Comparison of ENCODE assay signal across 26 mouse cellular contexts in the genomic region with DNA sequence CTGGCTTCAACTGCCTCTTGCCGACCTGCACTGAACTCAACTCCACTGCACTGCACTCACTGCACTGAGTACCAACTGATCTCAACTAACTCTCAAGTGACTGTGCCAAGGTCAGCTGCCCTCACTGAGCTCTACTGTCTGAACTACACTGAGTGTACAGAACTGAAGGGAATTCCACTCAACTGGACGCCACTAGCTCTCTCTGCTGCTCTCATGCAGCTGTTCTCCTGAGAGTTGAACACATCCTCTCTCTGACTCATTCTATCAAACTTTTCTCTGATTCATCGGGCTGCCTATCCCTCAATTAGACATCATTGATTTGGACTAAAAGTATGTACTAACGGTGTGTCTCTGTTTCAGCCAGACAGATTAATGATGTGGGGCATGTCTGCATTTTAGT. TPM values are rescaled to one million over a fixed set of nuclear protein-coding genes. Genes with fewer than 3 reads are reported as not detected.
DNase-seq lines count a peak whose midpoint lies in the region; ATAC-seq and TF ChIP-seq lines count a peak whose summit lies in the region.
"Had no signal": no experiment of that assay in that cellular context is flagged by ENCODE, and none has a peak within 500 bp of the region (broad histone marks: within the 10 kb centered on the region; RNA-seq: fewer than 3 reads in every experiment).

No protein-coding gene starts in this region.

- H3K4me3 ChIP-seq in myocyte = no peak overlapping the region
- no peak overlapping the region for H3K4me3 ChIP-seq in forebrain, embryonic 10.5 days
- no peak overlapping the region for H3K4me3 ChIP-seq in intestine, postnatal 0 days (ENCODE audit: low read depth, low read length)
- no peak overlapping the region for H3K4me3 ChIP-seq in hindbrain, embryonic 14.5 days (replicated peaks; ENCODE audit: low read length)
- H3K4me3 ChIP-seq: embryonic facial prominence, embryonic 13.5 days; embryonic facial prominence, embryonic 15.5 days; forebrain, embryonic 12.5 days had no signal

- TF ChIP-seq CTCF in Patski (IDR thresholded peaks at IDR 0.05) = no peak
- TF ChIP-seq CTCF in intestine, postnatal 0 days (IDR thresholded peaks at IDR 0.05; ENCODE audit: low read depth) = no peak

- H3K79me2 ChIP-seq in myocyte (ENCODE audit: control insufficient read depth, insufficient read depth) = no peaks in the 10 kb centered on the region

- in situ Hi-C loops in Patski (cut with MboI; ENCODE audit: low pct_unique_long_range_greater_than_20kb) = loop anchor here (25.0 kb wide), 1 partner anchor 1166 kb away; a partner anchor contains a TSS

- no peaks in the 10 kb centered on the region for H3K9me3 ChIP-seq in forebrain, embryonic 10.5 days
- H3K9me3 ChIP-seq in intestine, postnatal 0 days (ENCODE audit: control insufficient read depth) = no peaks in the 10 kb centered on the region
- H3K9me3 ChIP-seq in hindbrain, embryonic 14.5 days (ENCODE audit: control insufficient read depth, low read length) = no peaks in the 10 kb centered on the region
- H3K9me3 ChIP-seq: embryonic facial prominence, embryonic 13.5 days; embryonic facial prominence, embryonic 15.5 days; forebrain, embryonic 12.5 days; G1E had no signal

- H3K36me3 ChIP-seq in myocyte (ENCODE audit: control insufficient read depth, insufficient read depth) = no peaks in the 10 kb centered on the region
- H3K36me3 ChIP-seq in forebrain, embryonic 10.5 days (replicated peaks) = no peaks in the 10 kb centered on the region
- no peaks in the 10 kb centered on the region for H3K36me3 ChIP-seq in intestine, postnatal 0 days (ENCODE audit: control insufficient read depth, insufficient read depth)
- H3K36me3 ChIP-seq in hindbrain, embryonic 14.5 days (replicated peaks; ENCODE audit: control insufficient read depth, insufficient read depth) = no peaks in the 10 kb centered on the region
- H3K36me3 ChIP-seq: embryonic facial prominence, embryonic 13.5 days; embryonic facial prominence, embryonic 15.5 days; forebrain, embryonic 12.5 days; G1E had no signal

- H3K27ac ChIP-seq in forebrain, embryonic 10.5 days = no peak overlapping the region
- no peak overlapping the region for H3K27ac ChIP-seq in intestine, postnatal 0 days (ENCODE audit: low read depth, low read length)
- H3K27ac ChIP-seq in hindbrain, embryonic 14.5 days = no peak overlapping the region
- H3K27ac ChIP-seq: embryonic facial prominence, embryonic 13.5 days; embryonic facial prominence, embryonic 15.5 days; forebrain, embryonic 12.5 days had no signal

- H3K9ac ChIP-seq in intestine, postnatal 0 days (ENCODE audit: low read depth, low read length) = no peak overlapping the region
- no peak overlapping the region for H3K9ac ChIP-seq in hindbrain, embryonic 14.5 days
- H3K9ac ChIP-seq: embryonic facial prominence, embryonic 13.5 days; embryonic facial prominence, embryonic 15.5 days; forebrain, embryonic 12.5 days had no signal

- DNase-seq in 3T3-L1 (ENCODE audit: low read depth, low spot score) (peak; percentile 60), Patski (ENCODE audit: low read depth, low spot score) (no peak)
- DNase-seq in Muller cell, postnatal 12 days (ENCODE audit: inconsistent ontology term) = peak; percentile 78
- DNase-seq in forebrain, embryonic 10.5 days (ENCODE audit: extremely low spot score, low spot score) = no peak
- no peak for DNase-seq in hindbrain, embryonic 14.5 days (ENCODE audit: low spot score)
- DNase-seq: adrenal gland, adult 2 months; adrenal gland, postnatal 10 days; adrenal gland, postnatal 25 days; cerebellum, adult 11 months; cerebellum, adult 18-20 months; cerebellum, adult 8-10 months; cerebellum, adult 9-11 months; cerebellum, postnatal 14 days; cerebellum, postnatal 36 days; embryo, embryonic 11 days had no signal

- peaks cover 19% of the 10 kb centered on the region for H3K27me3 ChIP-seq in Patski
- H3K27me3 ChIP-seq in myocyte (ENCODE audit: control insufficient read depth, insufficient read depth, insufficient read length) = no peaks in the 10 kb centered on the region
- no peaks in the 10 kb centered on the region for H3K27me3 ChIP-seq in forebrain, embryonic 10.5 days (ENCODE audit: poor library complexity, severe bottlenecking)
- no peaks in the 10 kb centered on the region for H3K27me3 ChIP-seq in intestine, postnatal 0 days (replicated peaks; ENCODE audit: control insufficient read depth, insufficient read depth, low read length)
- H3K27me3 ChIP-seq in hindbrain, embryonic 14.5 days (ENCODE audit: control insufficient read depth, insufficient read depth, low read length) = no peaks in the 10 kb centered on the region
- H3K27me3 ChIP-seq: CH12.LX; embryonic facial prominence, embryonic 13.5 days; embryonic facial prominence, embryonic 15.5 days; forebrain, embryonic 12.5 days had no signal

- no peak for TF ChIP-seq POLR2A in myocyte (IDR thresholded peaks at IDR 0.05; ENCODE audit: insufficient read length, low read depth)

- H3ac ChIP-seq in myocyte (ENCODE audit: control insufficient read depth, insufficient read length) = no peak overlapping the region

- no peaks in the 10 kb centered on the region for H3K4me1 ChIP-seq in forebrain, embryonic 10.5 days
- H3K4me1 ChIP-seq in intestine, postnatal 0 days (replicated peaks; ENCODE audit: control insufficient read depth, insufficient read depth, low read length) = no peaks in the 10 kb centered on the region
- H3K4me1 ChIP-seq in hindbrain, embryonic 14.5 days (replicated peaks; ENCODE audit: control insufficient read depth, insufficient read depth, low read length) = no peaks in the 10 kb centered on the region
- H3K4me1 ChIP-seq: embryonic facial prominence, embryonic 13.5 days; embryonic facial prominence, embryonic 15.5 days; forebrain, embryonic 12.5 days had no signal

- WGBS in forebrain, embryonic 10.5 days = 90% methylated on average over 4 of the region's 4 CpGs
- 85% methylated on average over 4 of the region's 4 CpGs for WGBS in intestine, postnatal 0 days
- 87% methylated on average over 4 of the region's 4 CpGs for WGBS in hindbrain, embryonic 14.5 days

- POLR2A ChIA-PET in Patski (lab: Charles Lee) = no interaction called here

- CTCF ChIA-PET in Patski (lab: Charles Lee) = interaction anchor here (0.9 kb wide), 1 partner anchor 13 kb away, joined by 3 read pairs; no protein-coding TSS in a partner anchor

- ATAC-seq in Patski = peak; percentile 51
- no peak for ATAC-seq in intestine, postnatal 0 days
- ATAC-seq in hindbrain, embryonic 14.5 days (ENCODE audit: low FRiP score) = no peak
- ATAC-seq: CD4-positive, CD25-positive, alpha-beta regulatory T cell, adult 4 months; forebrain, embryonic 14.5 days; forebrain, embryonic 16.5 days had no signal

- peak overlapping the region; percentile 33 for H3K4me2 ChIP-seq in myocyte (ENCODE audit: low read depth)
- H3K4me2 ChIP-seq in intestine, postnatal 0 days (replicated peaks; ENCODE audit: low read depth) = no peak overlapping the region
- no peak overlapping the region for H3K4me2 ChIP-seq in hindbrain, embryonic 14.5 days (replicated peaks)
- H3K4me2 ChIP-seq: embryonic facial prominence, embryonic 13.5 days; embryonic facial prominence, embryonic 15.5 days; forebrain, embryonic 12.5 days had no signal

TF ChIP-seq in myocyte, 11 proteins besides CTCF, POLR2A, EP300 and RAD21:
- no peak for TF ChIP-seq USF1 (IDR thresholded peaks at IDR 0.05; ENCODE audit: low read depth)
- TF ChIP-seq MYOD1 (IDR thresholded peaks at IDR 0.05; ENCODE audit: control insufficient read depth in 1 of 3, insufficient read length in 2 of 3, low read depth in 2 of 3) = peak in 2 of 3 experiments; percentile 68 to 78
TF ChIP-seq in myocyte: peak in this region for 1.

RNA-seq across cellular contexts. Expression of a gene that starts 15.3 kb away (rescaled TPM):
- polyA plus RNA-seq in Patski (2021) = 23.8 TPM
- polyA plus RNA-seq in myocyte (2012; fragmentation: generic; extraction: Trizol) = 4.7 TPM
- 15.5 and 16.4 TPM in 2 replicates for polyA plus RNA-seq in forebrain, embryonic 10.5 days (2016; fragmentation: Nextera tagmentation; extraction: Ambion mirVana)
- polyA plus RNA-seq in intestine, postnatal 0 days (2015; fragmentation: Nextera tagmentation; extraction: Ambion mirVana) = 15.2 and 17.0 TPM in 2 replicates
- 23.4 and 25.8 TPM in 2 replicates for polyA plus RNA-seq in hindbrain, embryonic 14.5 days (2014; fragmentation: Nextera tagmentation; extraction: Ambion mirVana)

RNA-seq across cellular contexts. Expression of a gene that starts 15.3 kb away (rescaled TPM):
- polyA plus RNA-seq in Patski (2021) (3.0 TPM), myocyte (2012; fragmentation: generic; extraction: Trizol) (0.28 TPM)
- polyA plus RNA-seq in forebrain, embryonic 10.5 days (2016; fragmentation: Nextera tagmentation; extraction: Ambion mirVana) = 0.79 and 1.2 TPM in 2 replicates
- polyA plus RNA-seq in intestine, postnatal 0 days (2015; fragmentation: Nextera tagmentation; extraction: Ambion mirVana) = 1.2 and 1.5 TPM in 2 replicates
- 1.1 and 1.3 TPM in 2 replicates for polyA plus RNA-seq in hindbrain, embryonic 14.5 days (2014; fragmentation: Nextera tagmentation; extraction: Ambion mirVana)

RNA-seq across cellular contexts. Expression of a gene that starts 22.7 kb away (rescaled TPM):
- polyA plus RNA-seq in Patski (2021) (not detected), myocyte (2012; fragmentation: generic; extraction: Trizol) (0.47 TPM)
- polyA plus RNA-seq in forebrain, embryonic 10.5 days (2016; fragmentation: Nextera tagmentation; extraction: Ambion mirVana) = not detected in 2 replicates
- polyA plus RNA-seq in intestine, postnatal 0 days (2015; fragmentation: Nextera tagmentation; extraction: Ambion mirVana) = 0.08 TPM in 2 replicates
- polyA plus RNA-seq in hindbrain, embryonic 14.5 days (2014; fragmentation: Nextera tagmentation; extraction: Ambion mirVana) = 0.20 and 0.24 TPM in 2 replicates
- polyA plus RNA-seq: adrenal gland, adult 2 months; embryonic facial prominence, embryonic 11.5 days; embryonic facial prominence, embryonic 15.5 days; forebrain, embryonic 12.5 days; G1E had no signal

Comparison
In these comparisons a context has a peak if more than half of its experiments do, and no peak if none do; other contexts are left out.
1. DNase-seq: peak in 3T3-L1 (single experiment) and Muller cell, postnatal 12 days (single experiment); none in Patski (single experiment), forebrain, embryonic 10.5 days (single experiment) and hindbrain, embryonic 14.5 days (single experiment).